Mouse (Mus musculus) ES-E14 (cell line): ENCODE data around the gene Spast.

Experiments used
- CHD2 ChIP-seq: IDR thresholded peaks from 2 replicates; pipeline ENCODE4 v1.6.1; 2014; ENCODE audit warnings: mild to moderate bottlenecking, low read depth, low read length, inconsistent platforms
- MAFK ChIP-seq: IDR thresholded peaks from 2 replicates; pipeline ENCODE4 v1.6.1; 2014; ENCODE audit warnings: mild to moderate bottlenecking, low read depth, low read length, inconsistent platforms; ENCODE audit not compliant: insufficient read depth
- ZC3H11A ChIP-seq: IDR thresholded peaks from 2 replicates; pipeline ENCODE4 v1.6.1; 2012; ENCODE audit warnings: low read depth, mild to moderate bottlenecking, inconsistent platforms, low read length, borderline replicate concordance
- ZNF384 ChIP-seq: IDR thresholded peaks from 2 replicates; pipeline ENCODE4 v1.6.1; 2012; ENCODE audit warnings: low read depth, low read length, inconsistent platforms

DNA sequence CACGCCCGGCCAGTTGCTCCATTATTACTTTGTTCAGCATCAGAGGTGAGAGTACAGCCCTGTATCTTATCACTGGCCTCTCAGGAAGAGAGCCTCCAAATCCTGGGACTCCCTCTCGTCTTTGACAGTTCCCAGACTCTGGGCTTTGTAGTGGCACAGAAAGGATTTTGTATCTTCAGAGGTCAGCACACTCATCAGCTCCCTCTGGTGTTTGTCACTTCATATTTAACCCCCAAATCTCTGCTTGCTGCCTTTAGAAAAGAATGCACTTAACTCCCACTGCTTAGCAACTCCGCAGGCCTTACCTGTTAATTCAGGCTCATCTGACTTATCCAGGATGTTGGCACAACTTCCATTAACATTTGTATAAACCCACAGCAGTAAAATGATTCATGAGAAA is 70.9 kb downstream of the Spast start:
- TF ChIP-seq MAFK, result no peak
- TF ChIP-seq CHD2, result no peak
- TF ChIP-seq ZNF384, result no peak
- TF ChIP-seq ZC3H11A, result no peak
